Mouse (Mus musculus): Measurements from ENCODE around the gene Fzr1.

The Fzr1 gene

GRCm38 (mm10) chr10:81382039-81382438, 3.7 kb upstream of the Fzr1 start:
- peak; percentile 64 for DNase-seq (ENCODE audit: low spot score)

- DNase-seq (ENCODE audit: low spot score) = no peak
Measured at GRCm38 (mm10) chr10:81379809-81380378, 1.6 kb upstream of the Fzr1 start.

- no peak for DNase-seq (ENCODE audit: low spot score)
Measured at GRCm38 (mm10) chr10:81379183-81379553, 852 bp upstream of the Fzr1 start.

GRCm38 (mm10) chr10:81378553-81379182, 352 bp upstream of the Fzr1 start:
- peak; percentile 100 for DNase-seq (ENCODE audit: low spot score)

GRCm38 (mm10) chr10:81377362-81377664, 1.0 kb downstream of the Fzr1 start:
- no peak for DNase-seq (ENCODE audit: low spot score)

GRCm38 (mm10) chr10:81376561-81377361, 1.6 kb downstream of the Fzr1 start:
- DNase-seq (ENCODE audit: low spot score) = no peak

- DNase-seq (ENCODE audit: low spot score) = no peak
Measured at GRCm38 (mm10) chr10:81375322-81375721, 3.0 kb downstream of the Fzr1 start.

GRCm38 (mm10) chr10:81367207-81367495, 11.2 kb downstream of the Fzr1 start:
- no peak for DNase-seq (ENCODE audit: low spot score)

GRCm38 (mm10) chr10:81366477-81367206, 11.7 kb downstream of the Fzr1 start:
- DNase-seq (ENCODE audit: low spot score) = no peak

- no peak for DNase-seq (ENCODE audit: low spot score)
Measured at GRCm38 (mm10) chr10:81365672-81366476, 12.4 kb downstream of the Fzr1 start, which contains the start of gene 4930404N11Rik. 4930404N11Rik (minus strand) TSS chr10:81365816.

- no peak for DNase-seq (ENCODE audit: low spot score)
Measured at GRCm38 (mm10) chr10:81365073-81365472, 13.2 kb downstream of the Fzr1 start.

GRCm38 (mm10) chr10:81364666-81365065, 13.7 kb downstream of the Fzr1 start:
- DNase-seq (ENCODE audit: low spot score) = no peak

GRCm38 (mm10) chr10:81363436-81364346, 14.6 kb downstream of the Fzr1 start:
- DNase-seq (ENCODE audit: low spot score) = no peak

GRCm38 (mm10) chr10:81362336-81362949, 15.9 kb downstream of the Fzr1 start:
- DNase-seq (ENCODE audit: low spot score) = no peak

GRCm38 (mm10) chr10:81360721-81361120, 17.6 kb downstream of the Fzr1 start:
- no peak for DNase-seq (ENCODE audit: low spot score)

- no peak for DNase-seq (ENCODE audit: low spot score)
Measured at GRCm38 (mm10) chr10:81358841-81359240, 19.5 kb downstream of the Fzr1 start.

GRCm38 (mm10) chr10:81358209-81358608, 20.1 kb downstream of the Fzr1 start:
- DNase-seq (ENCODE audit: low spot score) = no peak

- peak; percentile 92 for DNase-seq (ENCODE audit: low spot score)
Measured at GRCm38 (mm10) chr10:81356991-81357844, 21.1 kb downstream of the Fzr1 start, which contains the start of gene Mfsd12. Mfsd12 (plus strand) TSS chr10:81357491.

- peak; percentile 50 for DNase-seq (ENCODE audit: low spot score)
Measured at GRCm38 (mm10) chr10:81356352-81356990, 21.8 kb downstream of the Fzr1 start.
